Mouse (Mus musculus) urinary bladder, adult 18-20 months (tissue): ENCODE results near the gene Gpr107.

Experiments
- DNase-seq, 2 experiments: peaks; one replicate each; pipeline ENCODE4 v3.0.0; 2022; ENCODE audit warnings: low spot score in 2 of 2, mixed read lengths in 2 of 2

The Gpr107 gene

GRCm38 (mm10) chr2:31151892-31152812, at the start of gene Gpr107:
Gpr107 (plus strand) TSS chr2:31152316.
- DNase-seq = peak; percentile 71 to 79

DNA sequence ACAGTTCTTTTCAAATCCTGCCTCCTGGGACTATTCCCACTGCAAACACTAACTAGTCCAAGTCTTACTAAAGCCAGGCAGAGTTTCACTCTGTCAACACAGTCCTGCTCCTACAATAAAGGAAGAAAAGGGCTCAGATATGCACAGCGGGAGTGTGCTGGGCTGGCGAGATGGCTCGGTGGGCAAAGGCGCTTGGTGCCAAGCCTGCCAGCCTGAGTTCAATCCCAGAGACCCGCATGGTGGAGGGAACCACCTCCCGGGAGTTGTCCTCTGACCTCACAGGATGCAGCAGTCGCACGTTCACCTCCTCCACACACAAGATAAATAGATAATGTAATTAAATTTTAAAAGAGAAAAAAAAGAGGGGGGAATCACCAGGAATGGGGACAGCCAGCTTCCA, 48.8 kb upstream of the Gpr107 start:
- no peak for DNase-seq

GRCm38 (mm10) chr2:31105279-31105678, 46.8 kb upstream of the Gpr107 start:
- DNase-seq = no peak

DNA sequence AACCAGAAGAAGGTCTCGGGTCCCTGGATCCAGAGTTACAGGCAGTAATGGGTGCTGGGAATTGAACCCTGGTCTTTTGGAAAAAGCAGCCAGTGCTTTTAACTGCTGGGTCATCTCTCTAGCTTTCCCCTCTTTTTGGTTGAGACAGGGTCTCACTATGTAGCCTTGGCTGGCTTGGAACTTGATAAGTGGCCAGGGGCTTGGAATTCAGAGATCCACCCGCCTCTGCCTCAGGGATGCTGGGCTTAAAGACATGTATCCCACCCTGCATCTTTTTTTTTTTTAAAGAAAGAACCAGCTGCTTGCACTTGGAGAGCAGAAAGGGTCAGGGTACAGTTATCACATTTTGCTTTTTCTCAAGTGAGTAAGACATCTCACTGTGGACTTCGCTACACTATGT, 46.1 kb upstream of the Gpr107 start:
- no peak for DNase-seq

DNA sequence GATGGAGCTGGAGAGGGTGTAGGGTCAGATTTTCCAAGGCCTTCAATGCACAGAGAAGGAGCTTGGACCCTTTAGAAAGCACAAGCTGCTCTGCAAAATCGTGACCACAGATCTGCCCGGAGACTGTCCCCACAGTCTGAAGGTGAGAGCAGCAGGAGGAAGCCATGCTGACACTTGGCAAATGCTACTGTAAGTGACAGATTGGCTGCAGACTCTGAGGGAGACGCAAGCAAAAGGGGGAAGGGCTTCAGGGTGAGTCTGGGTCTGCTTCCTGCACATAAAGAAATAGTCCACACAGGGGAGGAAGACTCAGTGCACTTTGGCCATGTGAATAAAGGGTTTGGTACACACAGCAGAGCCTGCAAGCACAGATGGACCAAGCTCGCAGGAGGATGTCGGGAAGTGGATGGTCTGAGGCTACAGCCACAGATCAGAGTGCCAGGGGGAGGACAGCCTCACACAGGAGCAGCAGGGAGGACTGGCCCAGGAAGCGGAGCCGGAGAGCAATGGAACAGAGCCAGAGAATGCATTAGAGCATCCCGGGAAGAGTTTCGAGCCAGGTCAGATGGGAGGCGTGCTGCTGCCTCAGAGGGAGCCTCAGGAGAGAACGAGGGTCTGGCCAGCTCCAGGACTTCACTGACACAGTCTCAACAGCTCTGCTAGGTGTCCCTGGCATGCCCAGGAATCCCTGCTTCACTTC, 45.3 kb upstream of the Gpr107 start:
- DNase-seq = no peak

DNA sequence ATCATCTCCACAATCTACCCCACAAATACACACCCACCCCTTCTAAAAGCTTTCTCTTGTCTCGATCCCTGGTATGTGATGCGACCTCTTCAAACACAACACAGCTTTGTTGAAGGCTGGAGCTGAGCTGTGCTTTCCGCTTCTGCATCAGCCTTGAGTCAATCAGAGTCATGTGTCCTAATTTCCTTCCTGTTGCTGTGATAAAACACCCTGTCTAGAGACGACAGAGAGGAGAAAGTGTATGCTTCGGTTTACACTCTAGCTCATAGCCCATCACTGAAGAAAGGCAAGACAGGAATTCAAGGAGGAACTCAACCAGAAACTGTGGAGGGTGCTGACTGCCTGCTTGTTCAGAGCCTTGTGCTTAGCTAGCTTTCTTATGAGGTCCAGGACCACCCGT, 43.9 kb upstream of the Gpr107 start:
- DNase-seq = no peak

- DNase-seq = no peak
Measured at GRCm38 (mm10) chr2:31109960-31110548, 42.1 kb upstream of the Gpr107 start.

DNA sequence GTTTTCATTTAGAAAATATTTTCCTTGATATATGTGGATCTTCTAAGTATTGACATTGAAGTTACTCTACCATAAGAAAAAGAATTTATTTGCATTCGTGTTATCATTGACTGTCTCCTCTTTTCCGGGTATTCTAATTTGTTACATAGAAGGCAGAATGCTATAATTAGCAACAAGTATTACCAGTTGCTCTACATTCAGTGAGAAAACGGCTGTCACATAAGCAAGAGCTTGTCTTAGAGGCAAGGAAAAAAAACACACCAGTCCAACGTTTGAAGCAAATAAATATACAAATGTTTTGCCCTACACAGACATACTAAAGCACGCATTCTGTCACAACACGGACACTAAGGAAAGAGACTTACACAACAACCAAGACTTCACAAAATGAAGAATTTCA, 40.4 kb upstream of the Gpr107 start:
- no peak for DNase-seq

DNA sequence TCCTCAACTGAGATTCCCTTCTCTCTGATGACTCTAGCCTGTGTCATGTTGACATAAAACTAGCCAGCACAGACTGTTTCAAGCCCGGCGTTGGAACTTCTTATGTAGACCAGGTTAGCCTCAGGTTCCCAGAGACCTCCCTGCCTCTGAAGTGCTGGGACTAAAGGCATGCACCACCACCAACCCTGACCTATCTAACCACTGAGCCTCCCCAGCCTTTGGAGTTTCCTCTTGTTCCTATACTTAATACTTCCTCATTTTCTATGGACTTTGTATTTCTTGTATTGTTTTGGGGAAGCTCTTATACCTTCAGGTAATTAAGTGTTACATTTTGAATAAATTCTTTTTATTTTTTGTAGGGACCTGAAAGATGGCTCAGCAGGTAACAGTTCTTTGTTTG, 37.9 kb upstream of the Gpr107 start:
- no peak for DNase-seq

GRCm38 (mm10) chr2:31115091-31115942, 36.8 kb upstream of the Gpr107 start:
- no peak for DNase-seq

GRCm38 (mm10) chr2:31115943-31116731, 36.0 kb upstream of the Gpr107 start:
- no peak for DNase-seq

- DNase-seq = no peak
Measured at GRCm38 (mm10) chr2:31118211-31118610, 33.9 kb upstream of the Gpr107 start.

- no peak for DNase-seq
Measured at GRCm38 (mm10) chr2:31118639-31119380, 33.3 kb upstream of the Gpr107 start.

- DNase-seq = no peak
Measured at GRCm38 (mm10) chr2:31119795-31120194, 32.3 kb upstream of the Gpr107 start.

DNA sequence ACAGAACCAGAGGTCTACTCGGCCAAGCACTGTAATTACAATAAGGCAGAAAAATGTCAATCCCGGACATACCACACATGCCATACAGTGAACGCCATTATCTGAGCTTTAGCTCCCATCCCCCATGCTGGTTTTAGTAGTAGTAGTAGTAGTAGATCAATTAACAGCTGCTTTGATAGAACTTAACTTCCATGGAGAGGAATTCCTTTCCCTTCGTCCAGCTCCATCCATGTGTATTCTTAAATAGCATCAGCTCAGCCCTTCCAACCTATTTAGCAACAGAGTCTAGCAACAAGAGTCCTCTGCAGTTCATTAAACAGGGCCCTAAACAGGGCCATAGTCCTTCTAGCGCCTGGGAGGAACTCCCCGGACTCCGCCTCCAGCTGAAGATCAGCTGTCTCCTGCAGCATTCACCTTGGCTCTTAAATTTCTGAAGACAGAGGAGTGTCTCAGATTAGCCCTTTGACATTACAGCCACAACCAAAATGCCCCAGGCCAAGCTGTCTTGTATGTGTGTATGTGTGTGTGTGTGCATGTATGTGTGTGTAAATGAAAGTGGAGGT, 30.9 kb upstream of the Gpr107 start:
- no peak for DNase-seq

GRCm38 (mm10) chr2:31122806-31123205, 29.3 kb upstream of the Gpr107 start:
- DNase-seq = no peak

DNA sequence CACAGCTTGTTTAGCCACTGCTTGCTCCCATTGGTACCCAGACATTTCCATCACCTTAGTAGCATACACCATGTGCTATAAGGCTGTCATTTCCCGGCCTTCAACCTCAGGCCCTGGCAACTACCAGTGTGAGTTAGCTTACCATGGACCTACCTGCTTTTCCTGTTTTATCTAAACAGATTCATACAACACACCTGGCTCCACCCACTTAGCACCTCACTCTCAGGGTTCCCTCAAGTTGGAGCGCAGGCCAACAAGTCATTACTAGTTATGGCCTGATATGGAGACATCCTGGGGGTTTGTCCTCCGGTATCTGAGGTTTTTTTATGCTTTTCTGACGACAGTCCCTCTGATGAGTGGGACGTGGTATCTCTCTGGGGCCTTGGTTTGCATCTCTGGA, 28.6 kb upstream of the Gpr107 start:
- DNase-seq = peak in 1 of 2 experiments; percentile 37

DNA sequence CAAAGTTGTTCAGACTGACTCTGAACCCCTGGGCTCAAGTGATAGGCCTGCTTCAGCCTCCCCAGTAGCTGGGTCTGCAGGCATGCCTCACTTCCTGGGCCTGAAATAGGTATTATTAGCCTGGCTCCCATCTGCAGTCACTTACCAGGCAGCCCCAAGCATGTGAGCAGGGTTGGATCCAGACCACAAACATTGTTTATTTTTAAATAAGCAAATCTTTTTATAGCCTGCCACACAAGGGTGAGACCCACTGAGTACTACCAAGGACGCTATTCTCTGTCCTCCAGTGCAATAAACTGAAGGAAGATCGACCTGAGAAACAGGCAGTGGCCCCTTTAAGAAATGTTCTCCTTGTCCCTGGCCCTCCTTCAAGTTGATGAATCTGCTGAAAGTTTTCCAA, 27.4 kb upstream of the Gpr107 start:
- no peak for DNase-seq

- DNase-seq = no peak
Measured at GRCm38 (mm10) chr2:31125156-31125555, 27.0 kb upstream of the Gpr107 start.

DNA sequence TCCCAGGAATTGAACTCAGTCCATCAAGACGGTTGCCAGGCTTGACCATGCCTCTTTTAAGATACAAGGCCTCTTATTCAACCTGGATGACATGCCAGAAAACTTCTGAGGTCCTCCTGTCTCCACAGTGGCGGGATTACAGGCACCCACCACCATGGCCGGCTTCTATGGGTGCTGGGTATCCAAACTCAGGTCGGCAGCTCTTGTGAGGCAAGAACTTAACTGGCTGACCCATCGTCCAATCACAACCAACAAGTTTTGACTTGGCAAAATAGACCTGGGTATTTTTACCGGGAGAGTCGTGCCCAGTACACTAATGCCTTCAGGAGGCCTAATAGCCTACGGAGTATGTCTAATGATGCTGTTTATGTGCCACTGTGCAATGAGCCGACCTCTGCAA, 26.1 kb upstream of the Gpr107 start:
- no peak for DNase-seq
